Mouse (Mus musculus) erythroblast, adult 5-6 weeks (primary cell): ENCODE data around the gene Spef2. TPM values are rescaled to one million over a fixed set of nuclear protein-coding genes. Genes with fewer than 3 reads are reported as not detected.
"Not testable (repeated sequence)": the region's sequence is repeated elsewhere in the genome, so short reads cannot be mapped to it uniquely, and the experiment has no call there.

Experiments
- ATAC-seq: replicated peaks from 2 replicates; pipeline ENCODE4 v1.8.0; 2016; ENCODE audit warnings: moderate number of reproducible peaks, mild to moderate bottlenecking, moderate TSS enrichment, inconsistent platforms; ENCODE audit not compliant: poor library complexity, low FRiP score, severe bottlenecking
- total RNA-seq, 2 experiments: library from RNA; stranded (forward) in 1 of 2; stranded (reverse) in 1 of 2; fragments of 150-400 nt in 1 of 2; fragments of 200-764, 138-1000 nt in 1 of 2; gene quantifications; 2 replicates each; pipeline versions ENCODE4 v1.2.3 to v1.2.4; 2015 to 2017; ENCODE audit warnings: low replicate concordance in 2 of 2

Gene Spef2
- total RNA-seq, 2 experiments from 2014 or later = 0.58 TPM; not detected in 1

DNA sequence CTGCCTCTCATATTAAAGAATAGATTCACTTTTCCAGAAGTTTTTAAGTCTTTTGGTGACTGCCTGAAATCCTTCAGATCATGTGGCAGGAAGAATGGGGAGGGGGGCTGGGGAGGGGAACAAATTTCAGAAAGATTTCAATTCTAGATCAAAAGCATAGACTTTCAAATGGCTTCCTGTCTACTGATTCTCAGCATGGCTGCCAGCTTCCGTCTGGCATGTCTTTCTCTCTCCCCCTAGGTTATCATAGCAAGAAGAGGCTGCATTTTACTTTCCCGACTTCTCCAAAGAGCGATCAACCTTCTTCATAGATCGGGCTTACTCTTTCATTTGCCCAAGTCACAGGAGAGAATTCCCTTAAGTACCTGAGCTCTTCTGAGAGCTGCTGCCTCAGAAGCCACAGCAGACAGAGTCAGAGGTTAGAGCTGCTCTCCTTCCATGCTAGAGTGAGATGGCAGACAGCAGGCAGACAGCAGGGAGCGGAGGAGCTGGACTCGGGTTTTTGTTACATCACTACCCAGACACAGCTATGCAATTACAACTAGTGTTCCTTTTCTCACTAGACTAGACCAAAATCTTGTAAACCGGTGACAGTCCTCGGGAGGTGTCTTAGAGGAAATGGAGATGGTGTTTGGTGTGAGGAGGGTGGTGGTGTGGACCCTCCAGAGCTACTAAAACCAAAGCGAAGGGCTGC is 71.2 kb downstream of the Spef2 start:
- no peak for ATAC-seq

DNA sequence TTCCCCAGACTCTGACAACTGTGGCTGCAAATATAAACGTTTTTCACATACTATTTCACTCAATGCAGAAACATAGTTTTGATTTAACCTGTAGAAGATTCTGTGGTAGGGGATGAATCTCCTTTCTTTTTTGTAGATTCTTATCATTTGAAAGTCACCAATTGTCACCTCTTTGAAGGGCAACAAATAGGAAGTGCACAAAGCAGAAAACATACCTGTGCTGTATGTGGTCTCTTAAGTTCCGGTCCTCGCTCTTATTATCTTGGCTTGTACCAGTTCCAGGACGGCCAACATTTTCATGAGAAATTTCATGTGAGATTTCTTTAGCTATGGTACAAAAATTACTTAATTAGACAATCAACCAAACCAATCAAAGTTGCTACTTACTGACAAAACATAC is 80.1 kb downstream of the Spef2 start:
- no peak for ATAC-seq

DNA sequence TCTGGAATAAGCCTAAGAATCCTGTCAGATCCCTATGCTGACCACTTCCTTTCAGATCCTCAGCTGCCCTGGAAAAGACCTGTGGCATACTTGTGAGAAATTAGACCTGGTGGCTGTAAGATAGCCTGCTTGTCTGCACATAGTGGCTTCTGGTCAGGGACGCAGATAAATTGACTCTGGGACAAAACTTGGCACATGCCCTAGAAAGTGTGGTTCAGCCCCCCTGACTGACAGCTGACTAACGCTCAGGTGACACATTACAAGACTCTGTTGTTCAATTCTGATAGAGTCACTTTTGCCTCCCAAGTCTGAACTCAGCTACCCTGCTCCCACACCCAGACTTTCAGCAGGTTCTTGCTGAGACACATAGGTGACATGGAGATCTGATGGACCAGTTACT is 83.7 kb downstream of the Spef2 start:
- ATAC-seq = not testable (repeated sequence)

DNA sequence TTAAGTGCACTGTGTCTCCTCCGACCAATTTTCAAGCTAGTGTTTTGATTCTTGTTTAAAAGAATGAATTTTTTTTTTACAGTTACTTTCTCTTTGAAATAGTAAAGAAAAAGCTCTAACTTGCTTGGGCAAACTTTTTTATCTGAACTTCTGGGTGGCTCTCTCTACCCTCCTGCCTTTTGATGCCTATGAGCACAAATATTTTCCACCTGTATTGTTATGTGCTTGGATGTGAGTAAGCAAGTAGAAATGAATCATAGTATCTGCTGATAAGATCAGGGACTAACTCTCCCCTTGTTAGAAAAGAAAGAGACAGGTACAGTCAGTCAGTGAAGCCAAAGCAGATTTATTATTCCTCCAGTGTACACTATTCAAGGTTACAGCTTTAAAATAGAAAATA is 87.5 kb downstream of the Spef2 start:
- no peak for ATAC-seq

DNA sequence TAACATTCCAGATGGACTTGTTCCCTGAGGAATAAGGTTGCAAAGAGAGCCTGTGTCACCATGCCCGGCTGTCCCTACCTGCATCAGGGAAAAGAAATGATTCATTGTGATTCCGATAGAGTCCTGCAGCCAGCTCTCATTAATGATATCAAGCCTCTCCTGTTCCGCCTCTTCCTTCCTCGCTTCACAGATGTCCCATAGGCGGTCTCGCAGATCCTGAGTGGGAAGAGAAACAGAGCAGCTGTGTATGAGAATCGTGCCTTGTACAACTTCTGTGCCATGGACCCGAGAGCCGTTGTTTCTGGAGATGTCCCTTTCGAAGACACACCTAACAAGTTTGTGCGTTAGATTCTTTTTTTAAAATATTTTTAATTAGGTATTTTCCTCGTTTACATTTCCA is 114.2 kb downstream of the Spef2 start:
- no peak for ATAC-seq

DNA sequence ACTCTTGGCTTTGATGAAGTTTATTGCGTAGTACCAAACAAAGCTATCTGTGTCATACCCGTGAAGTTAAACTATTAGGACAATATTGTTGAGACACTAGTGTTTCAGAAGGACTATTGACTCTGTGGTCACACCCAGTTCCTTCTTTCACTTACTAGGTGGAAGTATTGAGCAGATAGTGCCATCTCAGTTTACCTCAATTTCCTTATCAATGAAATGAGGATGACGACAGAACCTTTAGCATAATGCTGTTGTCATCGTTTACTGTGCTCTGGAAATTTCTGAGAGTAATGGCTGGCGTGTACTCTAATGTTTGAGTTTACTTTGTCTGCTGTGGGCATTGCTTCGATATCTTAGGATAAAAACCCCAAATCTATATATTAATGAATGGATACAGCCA is 117.0 kb downstream of the Spef2 start:
- no peak for ATAC-seq

DNA sequence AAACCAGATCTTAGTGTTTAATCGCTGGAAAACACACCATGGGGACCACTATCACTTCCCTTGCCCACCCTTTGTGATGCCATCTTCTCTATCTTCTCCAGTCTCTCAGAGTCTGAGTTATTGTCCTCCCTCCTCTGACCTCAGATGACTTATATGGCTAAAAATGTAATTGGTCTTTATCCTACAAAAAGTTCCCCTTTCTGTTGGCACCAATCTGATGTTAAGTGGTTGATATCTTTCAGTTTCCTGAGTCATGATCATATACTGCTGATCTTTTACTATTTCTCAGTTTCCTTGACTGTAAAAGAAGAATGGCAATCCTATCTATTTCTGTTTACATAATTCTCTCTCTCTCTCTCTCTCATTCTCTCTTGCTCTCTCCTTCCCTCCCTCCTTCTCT is 119.0 kb downstream of the Spef2 start:
- no peak for ATAC-seq

DNA sequence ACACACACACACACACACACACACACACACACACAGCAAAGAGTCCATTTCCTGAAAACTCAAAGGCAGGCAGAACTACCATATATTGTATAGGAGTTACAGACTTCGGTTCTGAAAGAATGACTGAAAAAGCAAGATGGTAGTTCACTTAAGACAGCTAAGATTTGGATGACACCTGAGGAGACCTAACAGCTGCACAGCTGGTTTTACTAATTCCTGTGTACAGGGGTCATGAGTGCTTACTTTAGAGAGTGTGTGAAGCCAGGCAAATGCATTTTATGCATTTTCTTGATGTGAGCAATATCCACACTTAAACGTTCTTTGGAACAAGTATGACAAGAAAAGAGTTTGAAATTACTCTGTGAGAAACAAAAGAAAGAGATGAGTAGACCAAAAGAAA is 124.0 kb downstream of the Spef2 start:
- no peak for ATAC-seq

DNA sequence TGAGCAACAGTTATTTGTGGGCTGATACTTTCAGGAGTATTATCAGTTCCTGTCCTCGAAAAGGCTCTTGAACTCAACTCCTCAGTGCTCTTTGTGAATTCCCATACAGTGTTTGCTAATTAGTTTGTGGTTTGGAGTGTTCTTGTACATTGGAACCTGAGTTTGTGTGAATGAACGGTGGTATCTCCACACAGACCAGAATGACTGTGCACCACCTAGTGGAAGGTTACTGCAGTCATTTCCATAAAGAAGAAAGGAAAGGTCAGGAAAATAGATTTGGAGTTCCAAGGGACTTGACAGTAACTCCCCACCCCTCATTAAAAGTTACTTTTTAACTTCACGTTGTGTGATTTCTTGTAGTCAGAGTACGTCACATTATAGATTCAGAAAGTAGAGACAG is 140.5 kb downstream of the Spef2 start:
- ATAC-seq = no peak

DNA sequence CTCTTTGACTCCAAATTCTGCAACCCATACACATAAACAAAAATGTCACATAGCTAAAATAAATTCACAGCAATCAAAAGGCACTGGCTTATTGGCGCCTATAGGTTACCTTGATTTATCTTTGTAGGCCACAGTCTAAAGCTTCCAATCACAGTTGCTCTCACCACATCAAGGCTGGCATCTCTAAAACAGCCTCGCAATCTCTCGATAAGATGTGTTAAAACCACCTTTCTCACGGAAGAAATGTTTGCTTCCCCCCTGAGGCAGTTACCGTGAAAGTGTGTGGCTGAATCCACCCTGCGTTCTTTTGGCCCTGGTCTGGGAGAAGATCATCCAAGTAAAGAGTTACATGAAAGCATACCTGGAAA is 148.6 kb downstream of the Spef2 start:
- ATAC-seq = no peak

DNA sequence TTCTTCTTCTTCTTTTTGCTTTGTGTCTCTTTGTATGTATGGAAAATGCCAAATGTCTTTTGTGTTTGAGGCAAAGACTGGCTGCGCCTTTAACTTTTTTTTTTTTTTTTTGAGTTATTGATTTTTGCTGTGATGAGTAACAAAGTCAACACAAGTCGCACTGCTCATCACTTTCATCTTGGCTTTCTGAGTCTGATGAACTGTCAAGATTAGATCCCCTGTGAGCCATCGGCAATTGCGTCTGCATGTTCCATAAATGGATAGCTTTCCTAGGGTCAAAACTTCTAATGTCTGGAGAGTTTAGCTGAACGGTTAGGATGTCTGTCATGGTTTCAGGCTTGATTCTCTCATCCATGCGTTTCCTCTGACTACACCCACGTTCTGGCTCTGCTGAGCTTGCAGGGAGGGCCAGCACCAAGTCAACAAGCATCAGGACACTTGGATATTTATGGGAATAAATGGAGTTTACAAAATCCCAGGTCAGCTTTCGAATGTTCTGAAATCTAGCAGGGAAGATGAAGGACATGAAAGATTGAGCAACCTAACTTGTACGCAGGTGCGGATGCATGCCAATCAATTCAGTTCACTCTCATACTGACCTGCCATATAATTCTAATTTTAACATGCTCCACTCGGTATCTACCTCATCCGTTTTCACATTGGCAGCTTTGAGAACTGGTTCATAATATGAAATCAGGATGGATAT is 149.1 kb downstream of the Spef2 start:
- ATAC-seq = no peak

DNA sequence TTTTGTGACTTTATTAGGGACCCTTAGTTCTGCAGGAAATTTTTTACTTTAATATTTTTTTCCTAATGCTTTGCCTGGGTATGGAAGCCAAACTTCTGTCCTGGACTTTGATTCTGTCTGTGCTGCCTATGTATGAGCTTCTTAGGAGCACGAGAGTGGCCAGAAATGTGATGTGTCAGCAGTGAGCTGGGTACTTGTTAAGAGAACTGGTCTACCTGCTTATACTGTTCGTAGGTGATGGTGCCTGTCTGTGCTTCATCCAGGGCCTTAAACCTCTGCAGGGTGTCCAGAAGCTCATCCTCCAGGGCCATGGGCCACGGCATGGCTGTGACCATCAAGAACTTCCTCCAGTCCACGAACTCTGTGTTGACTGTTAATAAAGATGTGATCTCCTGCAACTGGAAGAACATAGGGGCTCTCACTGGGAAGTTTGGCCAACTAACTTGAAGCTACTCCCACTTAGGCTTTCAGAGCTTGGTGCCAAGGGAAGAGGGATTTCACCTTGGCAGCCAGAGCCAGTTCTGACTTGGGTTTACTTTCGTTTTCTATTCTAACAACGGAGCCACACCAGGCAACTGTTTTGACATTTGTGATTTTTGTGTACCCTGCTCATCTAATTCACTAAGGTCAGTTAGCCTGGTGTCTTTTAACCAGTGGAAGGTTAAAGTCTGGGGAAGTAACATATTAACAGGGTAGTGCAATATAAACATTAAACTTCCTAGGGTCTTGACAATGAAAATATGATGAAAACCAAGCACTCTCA is 152.2 kb downstream of the Spef2 start:
- ATAC-seq = no peak

DNA sequence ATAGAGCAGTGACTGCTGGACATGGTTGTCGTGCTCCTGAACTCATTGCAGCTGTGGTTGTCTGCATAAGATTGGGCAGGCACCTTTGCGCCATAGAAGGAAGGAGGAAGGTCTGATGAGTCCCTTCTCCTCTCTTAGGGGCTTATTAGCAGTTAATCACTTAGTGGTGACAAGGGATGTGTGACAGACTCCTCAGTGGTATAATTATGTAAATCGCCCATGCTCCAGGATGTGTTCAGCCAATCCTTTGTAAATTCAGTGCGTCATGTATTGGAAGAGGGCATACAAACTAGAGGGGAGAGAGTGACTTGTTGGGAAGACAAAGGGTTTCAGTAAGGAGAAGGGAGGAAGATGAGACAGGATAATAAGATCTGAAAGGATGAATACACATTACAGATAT is 158.7 kb downstream of the Spef2 start:
- no peak for ATAC-seq

DNA sequence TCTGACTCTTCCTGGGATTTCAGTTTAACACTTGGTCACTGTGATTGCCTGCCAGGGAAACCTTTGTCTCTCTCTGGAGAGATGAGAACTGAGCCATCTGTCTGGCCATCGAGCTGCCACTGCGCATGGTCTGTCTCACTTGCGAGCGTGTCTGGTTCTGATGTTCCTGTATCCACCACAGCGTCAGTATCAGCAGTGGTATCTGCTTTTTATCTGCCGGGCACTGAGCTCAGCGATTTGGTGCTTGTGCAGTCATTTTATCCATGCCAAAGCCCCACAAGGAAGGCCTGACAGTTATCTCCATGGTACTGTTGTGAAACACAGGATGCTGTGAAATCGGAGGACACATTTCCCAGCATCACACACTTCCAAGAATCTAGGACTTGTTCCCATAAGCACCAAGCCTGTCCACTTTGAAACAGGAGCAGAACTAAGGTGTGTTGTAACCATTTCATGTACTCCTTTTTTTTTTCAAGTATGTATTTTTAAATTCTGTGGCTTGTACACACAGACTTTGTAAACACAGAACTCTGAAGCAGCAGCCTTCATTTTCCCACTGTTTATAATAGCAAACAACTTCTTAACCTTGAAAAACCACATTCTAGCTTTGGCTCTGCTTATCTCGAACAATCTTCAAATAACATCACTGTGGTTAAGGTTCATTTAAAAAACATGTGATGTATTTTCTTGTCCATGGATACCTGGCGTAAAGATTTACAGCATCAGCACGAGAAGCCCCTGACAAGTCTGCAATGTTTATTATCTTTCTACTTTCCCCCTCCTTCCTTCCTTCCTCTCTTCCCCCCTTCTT is 168.0 kb downstream of the Spef2 start:
- no peak for ATAC-seq

DNA sequence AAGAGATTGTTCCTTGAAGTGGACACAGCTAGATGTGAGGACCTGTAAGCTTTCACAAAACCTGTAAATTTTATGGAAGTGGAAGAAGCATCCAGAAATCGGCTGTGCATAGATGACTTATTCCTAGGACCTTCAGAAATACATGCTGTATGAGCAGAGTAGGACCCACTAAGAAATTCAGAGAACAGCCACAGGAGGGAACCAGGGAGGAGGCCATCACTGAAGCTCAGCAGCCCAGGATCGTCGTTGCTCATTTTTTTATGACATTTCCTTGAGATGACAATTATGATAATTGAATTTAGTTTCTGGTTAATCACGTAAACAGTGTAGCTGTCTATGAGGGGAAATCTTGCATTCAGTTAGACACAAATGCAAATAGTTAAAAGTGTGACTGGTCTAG is 171.4 kb downstream of the Spef2 start:
- ATAC-seq = no peak

DNA sequence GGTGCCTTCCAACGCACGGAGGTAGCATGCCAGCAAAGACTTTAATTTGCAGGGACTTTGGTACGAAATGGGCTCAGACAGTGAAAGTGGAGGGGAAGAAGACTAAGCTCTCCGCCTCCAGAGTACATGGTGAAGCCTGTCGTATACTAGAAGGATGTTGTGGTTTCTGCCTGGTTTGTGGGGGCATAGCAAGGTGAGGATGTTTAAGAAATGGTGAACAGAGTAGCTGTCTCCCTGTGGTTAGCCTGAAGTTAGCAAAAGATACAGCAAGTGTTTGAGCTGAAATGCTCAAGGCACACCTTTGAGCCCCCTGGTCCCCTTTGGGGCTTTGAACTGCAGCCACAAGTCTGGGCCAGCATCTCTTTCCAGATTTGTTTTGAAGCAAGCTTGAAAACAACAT is 173.9 kb downstream of the Spef2 start:
- no peak for ATAC-seq

DNA sequence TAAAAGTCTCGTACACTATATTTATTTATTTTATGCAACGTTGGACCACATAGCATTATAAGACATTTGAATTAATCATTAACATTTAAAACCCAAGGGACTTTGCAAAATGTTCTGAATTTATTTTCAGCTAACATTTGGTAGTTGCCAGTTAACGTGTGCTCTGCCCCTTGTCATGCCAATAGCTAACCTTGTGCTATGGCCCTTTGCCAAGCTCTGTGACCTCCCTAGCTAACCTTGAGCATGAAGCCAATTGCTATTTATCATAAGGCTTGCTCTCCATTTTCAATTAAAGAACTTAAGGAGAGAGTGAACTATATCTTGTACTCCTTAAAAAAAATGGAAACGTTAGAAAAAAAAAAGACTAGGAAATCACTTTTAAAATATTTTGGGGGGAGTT is 175.3 kb downstream of the Spef2 start:
- no peak for ATAC-seq

DNA sequence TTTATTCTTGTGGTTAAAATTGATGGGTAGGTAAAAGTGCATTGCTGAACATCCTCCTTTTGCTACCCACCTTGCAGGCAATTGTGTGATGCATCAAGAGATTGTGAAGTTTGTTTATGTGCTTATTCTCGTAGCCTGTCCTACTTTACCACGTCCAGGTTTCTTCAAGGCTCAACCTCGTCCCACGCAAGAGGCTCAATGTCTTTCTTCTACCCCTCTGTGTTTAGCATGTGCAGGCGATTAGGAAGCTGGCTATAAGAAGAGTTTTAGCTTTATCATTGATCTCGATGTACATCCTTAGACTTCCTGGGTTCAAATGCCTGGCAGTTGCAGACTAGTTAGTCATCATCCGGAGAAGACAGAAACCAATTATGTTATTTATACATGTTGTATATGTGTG is 176.0 kb downstream of the Spef2 start:
- no peak for ATAC-seq

DNA sequence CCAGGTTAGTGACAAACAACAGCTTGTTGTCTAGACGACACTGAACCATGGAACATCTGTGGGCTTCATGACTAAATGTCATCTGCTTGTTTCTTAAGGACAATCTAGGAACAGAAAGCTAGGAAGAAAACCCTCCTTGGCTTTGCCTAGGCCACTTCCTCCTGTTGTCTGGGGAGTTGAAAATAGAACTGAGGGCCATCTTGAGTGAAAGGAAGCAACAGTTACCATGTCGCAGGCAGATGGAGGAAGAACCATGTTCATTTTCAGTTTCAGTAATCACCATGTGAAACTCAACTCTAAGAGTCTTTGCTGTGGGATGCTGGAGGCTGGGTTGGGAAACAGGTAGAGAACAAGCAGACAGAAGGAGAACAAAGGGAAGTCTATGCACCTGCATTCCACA is 176.8 kb downstream of the Spef2 start:
- no peak for ATAC-seq

DNA sequence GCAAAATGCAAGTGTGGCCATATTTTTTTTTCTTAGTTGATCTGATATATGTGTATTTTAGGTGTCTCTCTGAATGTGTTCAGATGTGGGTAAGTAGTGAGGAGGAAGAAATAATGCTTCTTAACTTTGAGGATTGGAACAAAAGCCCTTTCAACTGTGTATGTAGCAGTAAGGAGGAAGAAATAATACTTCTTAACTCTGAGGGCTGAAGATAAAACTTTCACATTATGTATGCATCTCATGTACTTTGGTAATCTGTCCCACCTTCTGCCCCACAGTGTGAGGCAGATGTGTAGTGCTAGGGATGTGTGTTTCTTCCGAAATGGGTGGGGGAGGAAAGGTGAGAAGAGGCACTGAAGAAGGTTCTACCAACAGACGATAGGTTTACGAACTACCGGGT is 181.4 kb downstream of the Spef2 start:
- ATAC-seq = no peak
